Mouse (Mus musculus): ENCODE results near the gene Bdp1. TPM values are rescaled to one million over a fixed set of nuclear protein-coding genes. Genes with fewer than 3 reads are reported as not detected.

Bdp1 gene
- 19.6 and 24.1 TPM in 2 replicates for polyA plus RNA-seq (2015; fragmentation: Nextera tagmentation; extraction: Ambion mirVana)

DNA sequence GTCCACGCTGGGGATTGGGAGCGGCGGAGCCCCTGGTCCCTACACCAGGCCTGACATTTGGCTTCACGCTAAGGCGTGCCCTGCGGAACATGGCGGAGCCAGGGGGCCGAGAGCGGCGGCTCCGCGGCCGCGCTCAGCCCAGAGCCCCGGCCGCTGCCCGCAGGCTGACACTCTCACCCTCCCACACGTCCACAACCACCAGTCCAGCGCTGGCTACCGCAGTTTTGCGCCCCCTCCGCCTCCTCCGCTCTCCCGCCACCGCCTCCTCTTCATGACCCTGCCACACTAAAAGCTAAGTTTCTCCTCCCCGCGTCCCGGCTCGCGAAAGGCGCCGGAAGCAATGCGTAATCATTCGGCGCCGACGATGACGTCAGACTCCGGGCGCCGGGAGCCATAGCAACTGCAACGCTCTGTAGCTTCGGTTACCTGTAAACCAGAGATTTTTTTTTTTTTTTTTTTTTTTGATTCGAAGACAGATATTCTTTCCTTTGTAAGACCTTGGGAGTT is at the start of gene Bdp1:
Gene Bdp1 (minus strand): TSS at position 323 of the 507 bp plus-strand sequence.
- H3K36me3 ChIP-seq (ENCODE audit: control insufficient read depth, insufficient read depth, low read length): no peaks in the 10 kb centered on the region
- ATAC-seq: peak; percentile 80
- peaks cover 21% of the 10 kb centered on the region for H3K4me1 ChIP-seq (ENCODE audit: control insufficient read depth, insufficient read depth, low read depth, low read length)
- H3K27ac ChIP-seq (ENCODE audit: low read depth, low read length): peak within 1 kb of the TSS; percentile 81
- H3K4me2 ChIP-seq (ENCODE audit: low read length): peak within 1 kb of the TSS; percentile 92
- peak within 1 kb of the TSS; percentile 100 for H3K4me3 ChIP-seq (ENCODE audit: low read length)
- H3K9ac ChIP-seq (ENCODE audit: low read depth, low read length): peak within 1 kb of the TSS; percentile 91
- no peaks in the 10 kb centered on the region for H3K27me3 ChIP-seq (replicated peaks; ENCODE audit: control insufficient read depth, insufficient read depth, low read length)
- WGBS: under 1% methylated on average over 40 of the region's 44 CpGs
- no peaks in the 10 kb centered on the region for H3K9me3 ChIP-seq (ENCODE audit: control insufficient read depth, low read length)

DNA sequence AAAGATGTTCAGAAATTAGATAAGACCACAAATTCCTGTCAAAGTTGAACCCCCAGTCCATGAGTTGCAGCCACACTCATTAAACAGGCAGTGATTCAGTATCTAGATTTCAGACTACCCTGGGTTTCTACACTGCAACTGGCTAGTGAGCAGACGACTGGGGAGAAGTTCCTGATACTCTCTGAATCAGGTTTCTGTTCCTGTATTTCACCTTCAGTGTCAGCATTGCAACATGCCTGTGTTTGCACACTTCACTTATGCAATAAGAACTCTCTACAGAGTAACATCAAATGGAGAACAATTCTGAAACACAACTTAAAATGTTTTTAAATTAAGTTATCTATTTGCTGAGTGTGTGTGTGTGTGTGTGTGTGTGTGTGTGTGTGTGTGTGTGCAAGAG is 48.8 kb upstream of the Bdp1 start:
- Histone ChIP-seq H3K4me3 (ENCODE audit: low read length) (no peak overlapping the region), H3K27me3 (replicated peaks; ENCODE audit: control insufficient read depth, insufficient read depth, low read length) (no peaks in the 10 kb centered on the region), H3K36me3 (ENCODE audit: control insufficient read depth, insufficient read depth, low read length) (no peaks in the 10 kb centered on the region), H3K9me3 (ENCODE audit: control insufficient read depth, low read length) (no peaks in the 10 kb centered on the region), H3K4me1 (ENCODE audit: control insufficient read depth, insufficient read depth, low read depth, low read length) (no peaks in the 10 kb centered on the region), H3K9ac (ENCODE audit: low read depth, low read length) (no peak overlapping the region), H3K4me2 (ENCODE audit: low read length) (no peak overlapping the region), H3K27ac (ENCODE audit: low read depth, low read length) (no peak overlapping the region)
- WGBS: 77% methylated on average over 1 of the region's 1 CpGs
- no peak for ATAC-seq

DNA sequence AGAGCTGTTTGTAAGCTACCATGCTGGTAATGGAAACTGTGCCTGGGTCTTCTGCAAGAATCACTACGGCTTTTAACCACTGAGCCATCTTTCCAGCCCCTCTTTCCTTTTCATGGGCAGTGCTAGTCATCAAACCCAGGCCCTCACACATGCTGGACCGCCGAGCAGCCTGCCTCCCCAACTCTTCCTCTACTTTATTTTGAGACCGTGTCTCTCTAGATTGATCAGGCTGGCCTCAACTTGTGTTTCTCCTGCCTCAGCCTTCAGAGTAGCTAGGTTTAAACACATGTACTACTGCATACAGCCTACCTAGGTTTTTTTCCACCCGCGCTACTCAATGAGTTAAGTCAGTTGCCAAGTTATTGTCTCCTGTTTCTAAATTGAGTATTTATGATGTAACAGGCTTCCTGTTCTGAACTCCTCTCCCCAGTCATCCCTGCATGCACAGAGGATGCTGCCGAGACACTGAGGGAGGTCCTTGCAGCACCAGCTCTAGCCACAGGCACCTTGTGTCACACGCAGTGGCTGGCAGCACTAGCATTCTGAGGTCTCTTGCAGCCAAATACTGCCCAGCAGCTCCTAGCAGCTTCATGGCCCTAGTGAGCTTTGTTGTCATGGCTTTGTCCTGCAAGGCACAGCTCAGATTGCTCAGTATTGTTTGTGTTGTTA is 37.9 kb upstream of the Bdp1 start:
- H3K4me1 ChIP-seq (ENCODE audit: control insufficient read depth, insufficient read depth, low read depth, low read length): no peaks in the 10 kb centered on the region
- no peak overlapping the region for H3K27ac ChIP-seq (ENCODE audit: low read depth, low read length)
- H3K4me3 ChIP-seq (ENCODE audit: low read length): no peak overlapping the region
- no peak overlapping the region for H3K4me2 ChIP-seq (ENCODE audit: low read length)
- no peak for ATAC-seq
- WGBS: 86% methylated on average over 8 of the region's 8 CpGs
- H3K9ac ChIP-seq (ENCODE audit: low read depth, low read length): no peak overlapping the region
- peaks cover 19% of the 10 kb centered on the region for H3K36me3 ChIP-seq (ENCODE audit: control insufficient read depth, insufficient read depth, low read length)
- H3K27me3 ChIP-seq (replicated peaks; ENCODE audit: control insufficient read depth, insufficient read depth, low read length): no peaks in the 10 kb centered on the region
- H3K9me3 ChIP-seq (ENCODE audit: control insufficient read depth, low read length): no peaks in the 10 kb centered on the region

- Histone ChIP-seq H3K27ac (ENCODE audit: low read depth, low read length) (no peak overlapping the region), H3K27me3 (replicated peaks; ENCODE audit: control insufficient read depth, insufficient read depth, low read length) (no peaks in the 10 kb centered on the region), H3K36me3 (ENCODE audit: control insufficient read depth, insufficient read depth, low read length) (peaks cover 20% of the 10 kb centered on the region), H3K9ac (ENCODE audit: low read depth, low read length) (peak overlapping the region; percentile 89), H3K4me1 (ENCODE audit: control insufficient read depth, insufficient read depth, low read depth, low read length) (peaks cover 11% of the 10 kb centered on the region), H3K4me2 (ENCODE audit: low read length) (peak overlapping the region; percentile 98), H3K4me3 (ENCODE audit: low read length) (peak overlapping the region; percentile 99), H3K9me3 (ENCODE audit: control insufficient read depth, low read length) (no peaks in the 10 kb centered on the region)
- peak; percentile 38 for ATAC-seq
- 2% methylated on average over 10 of the region's 10 CpGs for WGBS
Measured at GRCm38 (mm10) chr13:100125258-100125643, 21.4 kb upstream of the Bdp1 start.

- no peaks in the 10 kb centered on the region for H3K9me3 ChIP-seq (ENCODE audit: control insufficient read depth, low read length)
- ATAC-seq: peak; percentile 99
- H3K4me2 ChIP-seq (ENCODE audit: low read length): peak within 1 kb of the TSS; percentile 98
- peak within 1 kb of the TSS; percentile 75 for H3K27ac ChIP-seq (ENCODE audit: low read depth, low read length)
- H3K4me1 ChIP-seq (ENCODE audit: control insufficient read depth, insufficient read depth, low read depth, low read length): peaks cover 11% of the 10 kb centered on the region
- H3K9ac ChIP-seq (ENCODE audit: low read depth, low read length): peak within 1 kb of the TSS; percentile 89
- peak within 1 kb of the TSS; percentile 99 for H3K4me3 ChIP-seq (ENCODE audit: low read length)
- WGBS: 4% methylated on average over 42 of the region's 42 CpGs
- peaks cover 20% of the 10 kb centered on the region for H3K36me3 ChIP-seq (ENCODE audit: control insufficient read depth, insufficient read depth, low read length)
- no peaks in the 10 kb centered on the region for H3K27me3 ChIP-seq (replicated peaks; ENCODE audit: control insufficient read depth, insufficient read depth, low read length)
Measured at GRCm38 (mm10) chr13:100124423-100125257, 20.8 kb upstream of the Bdp1 start, which contains the start of gene Smn1. Smn1 (plus strand) TSS chr13:100124852.

DNA sequence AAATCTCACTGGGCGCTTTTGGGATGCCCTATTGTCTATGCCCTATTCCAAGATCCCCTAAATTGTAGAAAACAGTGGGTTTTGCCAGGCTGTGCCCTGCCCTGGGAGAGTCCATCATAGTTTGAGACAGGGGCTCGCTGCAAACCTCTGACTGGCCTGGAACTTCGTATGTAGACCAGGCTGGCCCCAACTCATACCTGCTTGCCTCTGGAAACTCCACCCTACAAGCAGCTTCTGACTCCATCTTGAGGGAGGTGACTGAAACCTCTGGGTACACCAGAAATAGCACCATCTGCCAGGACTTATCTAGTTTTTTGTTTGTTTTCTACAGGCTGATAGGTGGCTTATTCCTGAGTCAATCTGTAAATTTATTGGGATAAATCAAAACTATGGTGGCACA is 20.1 kb upstream of the Bdp1 start:
- no peak overlapping the region for H3K9ac ChIP-seq (ENCODE audit: low read depth, low read length)
- peak overlapping the region; percentile 98 for H3K4me2 ChIP-seq (ENCODE audit: low read length)
- ATAC-seq: peak; percentile 16
- H3K9me3 ChIP-seq (ENCODE audit: control insufficient read depth, low read length): no peaks in the 10 kb centered on the region
- H3K4me1 ChIP-seq (ENCODE audit: control insufficient read depth, insufficient read depth, low read depth, low read length): peaks cover 11% of the 10 kb centered on the region
- H3K27me3 ChIP-seq (replicated peaks; ENCODE audit: control insufficient read depth, insufficient read depth, low read length): no peaks in the 10 kb centered on the region
- peaks cover 16% of the 10 kb centered on the region for H3K36me3 ChIP-seq (ENCODE audit: control insufficient read depth, insufficient read depth, low read length)
- no peak overlapping the region for H3K27ac ChIP-seq (ENCODE audit: low read depth, low read length)
- 85% methylated on average over 3 of the region's 3 CpGs for WGBS
- peak overlapping the region; percentile 99 for H3K4me3 ChIP-seq (ENCODE audit: low read length)

GRCm38 (mm10) chr13:100112218-100112972 is 8.5 kb upstream of the Bdp1 start:
- 47% methylated on average over 5 of the region's 5 CpGs for WGBS
- no peak overlapping the region for H3K27ac ChIP-seq (ENCODE audit: low read depth, low read length)
- H3K9me3 ChIP-seq (ENCODE audit: control insufficient read depth, low read length): no peaks in the 10 kb centered on the region
- peaks cover 14% of the 10 kb centered on the region for H3K36me3 ChIP-seq (ENCODE audit: control insufficient read depth, insufficient read depth, low read length)
- no peaks in the 10 kb centered on the region for H3K27me3 ChIP-seq (replicated peaks; ENCODE audit: control insufficient read depth, insufficient read depth, low read length)
- peaks cover 12% of the 10 kb centered on the region for H3K4me1 ChIP-seq (ENCODE audit: control insufficient read depth, insufficient read depth, low read depth, low read length)
- ATAC-seq: no peak
- H3K9ac ChIP-seq (ENCODE audit: low read depth, low read length): no peak overlapping the region
- no peak overlapping the region for H3K4me3 ChIP-seq (ENCODE audit: low read length)
- no peak overlapping the region for H3K4me2 ChIP-seq (ENCODE audit: low read length)

DNA sequence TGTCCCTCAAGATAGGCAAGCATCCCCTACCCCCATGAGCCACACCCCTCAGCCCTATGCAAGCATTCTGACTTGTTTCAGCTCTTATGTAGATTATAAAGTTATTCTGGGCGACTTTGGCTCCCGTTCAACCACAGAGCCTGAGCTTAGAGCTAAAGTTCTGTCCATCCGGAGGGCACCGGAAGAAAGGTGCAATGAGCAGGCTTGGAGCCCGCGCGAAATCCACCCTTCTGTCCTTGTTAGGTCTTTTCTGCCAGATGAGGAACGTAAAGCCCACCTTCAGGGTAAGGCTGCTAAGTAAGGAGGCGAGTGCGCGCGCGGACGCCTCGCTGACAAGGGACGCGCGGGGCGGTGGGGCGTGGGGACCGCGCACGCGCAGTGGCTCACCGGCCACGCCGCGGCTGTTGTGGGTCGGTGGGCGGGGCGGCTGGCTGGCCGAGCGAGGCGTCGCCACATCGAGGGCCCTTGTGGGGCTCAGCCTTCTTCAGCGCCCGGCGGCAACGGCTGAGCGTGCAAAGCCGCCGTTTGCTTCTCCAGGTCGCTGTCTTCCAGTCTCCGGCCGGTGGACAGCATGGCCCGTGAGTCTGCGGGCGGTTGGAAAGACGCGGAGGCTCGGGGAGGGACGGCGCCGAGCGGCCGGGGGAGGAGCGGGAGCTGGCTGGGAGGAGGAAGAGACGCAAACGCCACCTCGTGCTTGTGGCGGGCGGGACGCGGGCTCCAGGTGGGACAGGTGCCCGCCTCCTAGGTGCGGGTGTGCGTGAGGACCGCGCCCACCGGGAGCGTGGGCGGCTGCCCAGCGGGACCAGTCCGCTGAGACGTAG is 4.0 kb upstream of the Bdp1 start, which contains the start of gene Serf1:
Gene Serf1 (plus strand): TSS at position 361 of the 821 bp plus-strand sequence.
- H3K27ac ChIP-seq (ENCODE audit: low read depth, low read length): peak within 1 kb of the TSS; percentile 72
- peak within 1 kb of the TSS; percentile 90 for H3K9ac ChIP-seq (ENCODE audit: low read depth, low read length)
- ATAC-seq: peak; percentile 83
- H3K4me2 ChIP-seq (ENCODE audit: low read length): peak within 1 kb of the TSS; percentile 89
- no peaks in the 10 kb centered on the region; the same call in 1 of the 2 replicates for H3K36me3 ChIP-seq (ENCODE audit: control insufficient read depth, insufficient read depth, low read length)
- no peaks in the 10 kb centered on the region for H3K27me3 ChIP-seq (replicated peaks; ENCODE audit: control insufficient read depth, insufficient read depth, low read length)
- peaks cover 20% of the 10 kb centered on the region for H3K4me1 ChIP-seq (ENCODE audit: control insufficient read depth, insufficient read depth, low read depth, low read length)
- H3K4me3 ChIP-seq (ENCODE audit: low read length): peak within 1 kb of the TSS; percentile 80
- WGBS: under 1% methylated on average over 74 of the region's 76 CpGs
- no peaks in the 10 kb centered on the region for H3K9me3 ChIP-seq (ENCODE audit: control insufficient read depth, low read length)
